Mouse (Mus musculus) myocyte (in vitro differentiated cells): ENCODE measurements around the gene Nmu.

Experiments used
- CEBPB ChIP-seq: IDR thresholded peaks from 2 replicates; pipeline ENCODE4 v1.6.1; 2011; ENCODE audit warnings: mild to moderate bottlenecking, moderate library complexity; ENCODE audit not compliant: poor library complexity, insufficient read depth, severe bottlenecking
- E2F4 ChIP-seq: IDR thresholded peaks from one replicate; pipeline ENCODE4 v1.6.1; 2011; ENCODE audit warnings: mild to moderate bottlenecking, control low read depth, moderate library complexity; ENCODE audit not compliant: insufficient read depth
- MAX ChIP-seq: IDR thresholded peaks from one replicate; pipeline ENCODE4 v1.6.1; 2011; ENCODE audit warnings: low read depth, mild to moderate bottlenecking, control low read depth
- MYOD1 ChIP-seq, 3 experiments: IDR thresholded peaks; one replicate each; pipeline ENCODE4 v1.6.1; 2011; ENCODE audit warnings: control low read depth in 2 of 3, low read depth in 2 of 3, mild to moderate bottlenecking in 2 of 3, moderate library complexity in 1 of 3; ENCODE audit not compliant: insufficient read length in 2 of 3, control insufficient read depth in 1 of 3
- MYOG ChIP-seq, 3 experiments: IDR thresholded peaks; one replicate each; pipeline ENCODE4 v1.6.1; 2011; ENCODE audit warnings: control low read depth in 2 of 3, low read depth in 2 of 3, mild to moderate bottlenecking in 2 of 3; ENCODE audit not compliant: insufficient read length in 2 of 3, control insufficient read depth in 1 of 3, insufficient read depth in 1 of 3
- POLR2A ChIP-seq: IDR thresholded peaks from one replicate; pipeline ENCODE4 v1.6.1; 2011; ENCODE audit warnings: low read depth, mild to moderate bottlenecking, control low read depth, moderate library complexity; ENCODE audit not compliant: insufficient read length
- POLR2AphosphoS2 ChIP-seq: IDR thresholded peaks from one replicate; pipeline ENCODE4 v1.6.1; 2011; ENCODE audit warnings: low read depth, control low read depth; ENCODE audit not compliant: insufficient read length
- REST ChIP-seq: IDR thresholded peaks from one replicate; pipeline ENCODE4 v1.6.1; 2011; ENCODE audit warnings: mild to moderate bottlenecking, control low read depth, moderate library complexity; ENCODE audit not compliant: insufficient read depth, insufficient read length
- TCF12 ChIP-seq: IDR thresholded peaks from one replicate; pipeline ENCODE4 v1.6.1; 2011; ENCODE audit warnings: mild to moderate bottlenecking, control low read depth; ENCODE audit not compliant: poor library complexity, insufficient read depth, severe bottlenecking
- TCF3 ChIP-seq: IDR thresholded peaks from one replicate; pipeline ENCODE4 v1.6.1; 2011; ENCODE audit warnings: low read depth, control low read depth; ENCODE audit not compliant: insufficient read length
- USF1 ChIP-seq: IDR thresholded peaks from one replicate; pipeline ENCODE4 v1.6.1; 2011; ENCODE audit warnings: low read depth, mild to moderate bottlenecking, control low read depth, moderate library complexity

GRCm38 (mm10) chr5:76302009-76302408, 61.6 kb downstream of the Nmu start:
- TF ChIP-seq USF1 (no peak), MAX (no peak), CEBPB (no peak), POLR2A (no peak), MYOD1 (IDR thresholded peaks at IDR 0.05; ENCODE audit: control insufficient read depth in 1 of 3, insufficient read length in 2 of 3, low read depth in 2 of 3) (no peak), TCF12 (no peak), MYOG (IDR thresholded peaks at IDR 0.05; ENCODE audit: control insufficient read depth in 1 of 3, insufficient read depth in 1 of 3, insufficient read length in 2 of 3, low read depth in 2 of 3) (no peak), POLR2AphosphoS2 (no peak), E2F4 (no peak), TCF3 (no peak), REST (no peak)
